Mouse (Mus musculus) limb, embryonic 10.5 days (tissue): ENCODE data around the gene Trmt112. TPM values are rescaled to one million over a fixed set of nuclear protein-coding genes. Genes with fewer than 3 reads are reported as not detected.

Experiments
- DNase-seq: peaks from one replicate; pipeline ENCODE4 v3.0.0-alpha.2; 2017; ENCODE audit warnings: low spot score
- H3K27ac ChIP-seq: fragments of 300-500 bp; sonication (generic); 2 replicates; pipeline ENCODE4 v1.5.1; 2016; ENCODE audit warnings: mild to moderate bottlenecking
- H3K27me3 ChIP-seq: fragments of 300-500 bp; sonication (generic); 2 replicates; pipeline ENCODE4 v1.6.1; 2016; ENCODE audit warnings: low read depth, mild to moderate bottlenecking; ENCODE audit not compliant: poor library complexity, severe bottlenecking
- H3K36me3 ChIP-seq: fragments of 300-500 bp; sonication (generic); 2 replicates; pipeline ENCODE4 v1.6.1; 2016; ENCODE audit warnings: mild to moderate bottlenecking, moderate library complexity
- H3K4me1 ChIP-seq: fragments of 300-500 bp; sonication (generic); 2 replicates; pipeline ENCODE4 v1.6.1; 2016
- H3K4me3 ChIP-seq: fragments of 300-500 bp; sonication (generic); 2 replicates; pipeline ENCODE4 v1.5.1; 2016; ENCODE audit warnings: mild to moderate bottlenecking, moderate library complexity
- H3K9me3 ChIP-seq: fragments of 300-500 bp; sonication (generic); replicated peaks from 2 replicates; pipeline ENCODE4 v1.6.1; 2016; ENCODE audit warnings: mild to moderate bottlenecking
- WGBS: fragments of 180-500 bp; shearing (Covaris S2); methylation state at CpG from one replicate; pipeline ENCODE4 v1.1.7; 2016; 5-methylcytosine and 5-hydroxymethylcytosine counted together
- polyA plus RNA-seq: library from polyadenylated mRNA; unstranded; fragments of >200 nt; fragmentation: Nextera tagmentation; extraction: Ambion mirVana; gene quantifications from 2 replicates; pipeline ENCODE4 v1.2.1, GENCODE M21; 2016

Gene Trmt112
- polyA plus RNA-seq, 1 experiment from 2014 or later: 168 TPM

DNA sequence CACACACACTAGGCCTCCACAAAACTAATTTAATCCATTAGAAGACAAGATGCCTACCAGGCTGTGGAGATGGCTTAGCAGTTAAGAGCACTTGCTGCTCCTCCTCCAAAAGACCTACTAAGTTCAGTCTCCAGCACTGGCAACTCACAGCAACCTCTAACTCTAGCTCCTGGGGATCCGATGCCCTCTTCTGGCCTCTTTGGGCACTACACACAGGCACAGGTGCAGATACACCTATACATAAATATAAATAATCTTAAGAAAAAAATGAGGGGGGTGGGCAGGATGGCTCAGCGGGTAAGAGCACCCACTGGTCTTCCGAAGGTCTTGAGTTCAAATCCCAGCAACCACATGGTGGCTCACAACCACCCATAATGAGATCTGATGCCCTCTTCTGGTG lies 26.8 kb downstream of the Trmt112 start:
- 21% methylated on average over 3 of the region's 3 CpGs for WGBS

DNA sequence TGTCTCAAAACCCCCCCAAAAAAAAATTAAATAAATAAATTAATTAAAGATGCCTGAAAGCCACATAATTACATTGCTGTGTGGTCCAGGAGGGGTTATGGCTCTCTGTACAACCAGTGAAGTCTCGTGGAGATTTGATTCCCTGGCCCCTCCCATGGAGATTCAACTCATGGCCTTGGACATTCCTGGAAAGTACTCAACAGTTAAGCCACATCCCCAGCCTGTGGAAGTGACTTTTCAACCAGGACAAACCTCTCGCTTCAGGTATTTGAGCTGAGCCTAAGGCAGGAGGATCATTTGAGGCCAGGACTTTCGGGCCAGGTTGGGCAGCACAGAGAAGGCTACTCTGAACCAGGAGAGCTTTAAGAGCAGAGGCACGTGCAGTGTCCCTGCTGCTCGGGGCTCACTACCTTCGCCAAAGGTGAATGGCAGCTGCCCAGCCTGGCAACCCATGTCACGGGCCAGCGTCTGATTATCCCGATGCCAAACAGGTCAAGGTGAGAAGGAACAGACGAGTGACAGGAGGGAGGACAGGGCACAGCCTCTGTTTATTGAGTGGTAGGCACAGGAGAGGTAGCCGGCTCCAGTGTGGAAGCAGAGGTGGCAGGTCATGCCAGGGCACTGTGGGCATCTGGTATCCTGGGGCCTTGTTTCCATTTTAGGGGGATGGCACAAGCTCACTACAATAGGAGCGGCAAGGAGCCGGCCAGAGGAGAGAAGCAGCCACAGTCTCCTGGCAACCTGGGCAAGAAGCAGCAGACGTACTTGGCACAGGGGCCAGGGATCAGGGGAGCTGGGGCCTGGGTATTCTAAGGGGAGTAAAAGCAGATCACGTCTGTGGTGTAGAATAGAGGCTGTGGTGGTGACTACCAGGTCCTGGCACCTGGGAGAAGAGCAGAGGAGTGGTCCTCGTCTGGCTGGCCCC lies 28.3 kb downstream of the Trmt112 start:
- H3K27ac ChIP-seq: no peak overlapping the region
- H3K27me3 ChIP-seq: peaks cover 69% of the 10 kb centered on the region
- H3K9me3 ChIP-seq: no peaks in the 10 kb centered on the region
- DNase-seq: no peak
- peaks cover 30% of the 10 kb centered on the region for H3K4me1 ChIP-seq
- 82% methylated on average over 16 of the region's 16 CpGs for WGBS
- H3K4me3 ChIP-seq: no peak overlapping the region
- H3K36me3 ChIP-seq: no peaks in the 10 kb centered on the region

More for the DNA sequence above, 26.8 kb downstream of the Trmt112 start:
- H3K27ac ChIP-seq: no peak overlapping the region
- peaks cover 25% of the 10 kb centered on the region for H3K4me1 ChIP-seq
- no peak for DNase-seq
- peaks cover 84% of the 10 kb centered on the region for H3K27me3 ChIP-seq
- H3K36me3 ChIP-seq: no peaks in the 10 kb centered on the region
- H3K9me3 ChIP-seq: no peaks in the 10 kb centered on the region
- H3K4me3 ChIP-seq: no peak overlapping the region

GRCm38 (mm10) chr19:6939106-6940002 lies 29.9 kb downstream of the Trmt112 start:
- WGBS: 90% methylated on average over 20 of the region's 20 CpGs
- Histone ChIP-seq H3K27ac (no peak overlapping the region), H3K9me3 (no peaks in the 10 kb centered on the region), H3K36me3 (no peaks in the 10 kb centered on the region), H3K27me3 (peaks cover 53% of the 10 kb centered on the region), H3K4me3 (0 out of 2 replicates have a peak overlapping the region, but pooled peaks have one; percentile 11), H3K4me1 (peaks cover 25% of the 10 kb centered on the region)
- DNase-seq: no peak

GRCm38 (mm10) chr19:6940396-6941351 lies 31.2 kb downstream of the Trmt112 start:
- Histone ChIP-seq H3K4me3 (peak overlapping the region; percentile 86), H3K27me3 (peaks cover 40% of the 10 kb centered on the region), H3K36me3 (peaks cover 3% of the 10 kb centered on the region), H3K4me1 (peaks cover 25% of the 10 kb centered on the region), H3K27ac (peak overlapping the region; percentile 92), H3K9me3 (no peaks in the 10 kb centered on the region)
- no peak for DNase-seq
- 22% methylated on average over 29 of the region's 29 CpGs for WGBS

DNA sequence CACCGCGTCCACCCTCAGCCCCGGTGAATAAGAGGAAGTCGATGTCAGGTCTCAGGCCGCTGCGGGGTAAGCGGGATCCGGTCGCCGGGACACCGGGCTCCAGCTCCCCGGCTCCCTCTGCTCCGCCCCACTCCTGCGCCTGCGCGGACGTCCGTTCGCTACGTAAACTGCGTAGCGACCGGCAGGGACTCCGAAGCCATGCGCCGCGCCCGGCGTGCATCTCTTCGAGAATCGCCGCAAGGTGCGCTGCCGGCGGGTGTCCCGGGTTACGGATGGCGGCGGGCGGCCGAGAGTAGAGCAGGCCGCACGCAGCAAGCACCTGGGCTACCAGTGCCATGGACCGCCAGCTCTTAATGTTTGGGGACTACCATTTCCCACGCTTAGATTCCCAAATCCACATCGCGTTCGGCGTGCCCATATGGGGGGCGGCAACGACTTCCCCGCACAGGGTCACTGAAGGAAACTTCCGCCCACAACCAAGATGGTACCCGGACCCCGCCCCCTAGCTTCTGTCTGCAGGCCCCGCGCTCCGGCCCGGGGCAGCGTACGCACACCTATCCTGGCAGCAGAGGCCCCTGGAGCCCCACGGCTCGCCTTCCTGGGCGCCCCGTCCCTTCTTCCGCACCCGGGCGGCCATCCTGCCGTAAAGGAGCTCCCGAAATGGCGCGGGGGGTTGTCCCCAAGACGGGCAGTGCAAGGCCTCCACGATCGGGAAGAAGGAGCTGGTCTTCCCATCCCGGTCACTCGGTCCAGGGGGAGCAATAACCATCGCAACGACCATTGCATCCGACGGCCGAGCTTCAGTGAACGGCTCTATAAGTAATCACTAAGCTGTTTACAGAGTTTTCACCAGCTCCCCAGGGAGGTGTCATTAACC lies 32.1 kb downstream of the Trmt112 start, which contains the start of gene Bad:
Gene Bad (plus strand): TSS at position 490 of the 877 bp plus-strand sequence.
- no peaks in the 10 kb centered on the region for H3K9me3 ChIP-seq
- H3K36me3 ChIP-seq: peaks cover 3% of the 10 kb centered on the region
- peak within 1 kb of the TSS; percentile 86 for H3K4me3 ChIP-seq
- H3K27me3 ChIP-seq: peaks cover 31% of the 10 kb centered on the region
- peak; percentile 98 for DNase-seq
- WGBS: under 1% methylated on average over 83 of the region's 83 CpGs
- H3K27ac ChIP-seq: peak within 1 kb of the TSS; percentile 92
- H3K4me1 ChIP-seq: peaks cover 25% of the 10 kb centered on the region

GRCm38 (mm10) chr19:6942249-6942691 lies 32.8 kb downstream of the Trmt112 start, which contains the start of gene Gpr137:
Gpr137 (minus strand) TSS chr19:6942480.
- peak; percentile 89 for DNase-seq
- H3K27me3 ChIP-seq: peaks cover 28% of the 10 kb centered on the region
- peaks cover 25% of the 10 kb centered on the region for H3K4me1 ChIP-seq
- peak within 1 kb of the TSS; percentile 92 for H3K27ac ChIP-seq
- H3K4me3 ChIP-seq: peak within 1 kb of the TSS; percentile 86
- 0% methylated on average over 27 of the region's 27 CpGs for WGBS
- H3K36me3 ChIP-seq: peaks cover 3% of the 10 kb centered on the region
- H3K9me3 ChIP-seq: no peaks in the 10 kb centered on the region

DNA sequence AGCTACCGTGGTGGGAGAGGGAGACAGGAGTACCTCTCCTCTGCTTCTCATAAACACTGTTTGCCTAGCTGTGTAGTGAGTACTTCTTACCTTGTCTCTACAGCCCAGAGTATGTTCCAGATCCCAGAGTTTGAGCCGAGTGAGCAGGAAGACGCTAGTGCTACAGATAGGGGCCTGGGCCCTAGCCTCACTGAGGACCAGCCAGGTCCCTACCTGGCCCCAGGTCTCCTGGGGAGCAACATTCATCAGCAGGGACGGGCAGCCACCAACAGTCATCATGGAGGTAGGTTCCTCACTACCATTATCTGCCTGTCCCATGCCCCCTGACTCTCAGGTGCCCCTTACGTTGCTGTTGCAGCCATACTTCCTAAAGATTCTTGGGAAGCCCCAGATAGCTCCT lies 33.3 kb downstream of the Trmt112 start:
- 27% methylated on average over 5 of the region's 5 CpGs for WGBS
- peak overlapping the region; percentile 92 for H3K27ac ChIP-seq

GRCm38 (mm10) chr19:6943709-6944108 lies 34.2 kb downstream of the Trmt112 start:
- Histone ChIP-seq H3K4me3 (no peak overlapping the region), H3K36me3 (peaks cover 3% of the 10 kb centered on the region), H3K27ac (no peak overlapping the region), H3K27me3 (peaks cover 18% of the 10 kb centered on the region; the same call in 1 of the 2 replicates), H3K9me3 (no peaks in the 10 kb centered on the region), H3K4me1 (peaks cover 25% of the 10 kb centered on the region)
- DNase-seq: no peak
- WGBS: 91% methylated on average over 6 of the region's 6 CpGs

More for the DNA sequence above, 33.3 kb downstream of the Trmt112 start:
- H3K36me3 ChIP-seq: peaks cover 3% of the 10 kb centered on the region
- H3K9me3 ChIP-seq: no peaks in the 10 kb centered on the region
- peaks cover 27% of the 10 kb centered on the region for H3K27me3 ChIP-seq
- peaks cover 25% of the 10 kb centered on the region for H3K4me1 ChIP-seq
- H3K4me3 ChIP-seq: peak overlapping the region; percentile 86
- DNase-seq: no peak

- WGBS: 63% methylated on average over 4 of the region's 4 CpGs
- no peak for DNase-seq
- no peak overlapping the region for H3K27ac ChIP-seq
- H3K9me3 ChIP-seq: no peaks in the 10 kb centered on the region
- no peaks in the 10 kb centered on the region for H3K27me3 ChIP-seq
- H3K4me1 ChIP-seq: peaks cover 27% of the 10 kb centered on the region
- peaks cover 3% of the 10 kb centered on the region for H3K36me3 ChIP-seq
- no peak overlapping the region for H3K4me3 ChIP-seq
These were observed 38.2 kb downstream of the Trmt112 start for GRCm38 (mm10) chr19:6947742-6948141.

GRCm38 (mm10) chr19:6948186-6948585 lies 38.7 kb downstream of the Trmt112 start:
- H3K4me1 ChIP-seq: peaks cover 27% of the 10 kb centered on the region
- no peak for DNase-seq
- H3K27me3 ChIP-seq: no peaks in the 10 kb centered on the region
- no peak overlapping the region for H3K4me3 ChIP-seq
- 86% methylated on average over 4 of the region's 4 CpGs for WGBS
- peaks cover 3% of the 10 kb centered on the region for H3K36me3 ChIP-seq
- H3K27ac ChIP-seq: no peak overlapping the region
- H3K9me3 ChIP-seq: no peaks in the 10 kb centered on the region

DNA sequence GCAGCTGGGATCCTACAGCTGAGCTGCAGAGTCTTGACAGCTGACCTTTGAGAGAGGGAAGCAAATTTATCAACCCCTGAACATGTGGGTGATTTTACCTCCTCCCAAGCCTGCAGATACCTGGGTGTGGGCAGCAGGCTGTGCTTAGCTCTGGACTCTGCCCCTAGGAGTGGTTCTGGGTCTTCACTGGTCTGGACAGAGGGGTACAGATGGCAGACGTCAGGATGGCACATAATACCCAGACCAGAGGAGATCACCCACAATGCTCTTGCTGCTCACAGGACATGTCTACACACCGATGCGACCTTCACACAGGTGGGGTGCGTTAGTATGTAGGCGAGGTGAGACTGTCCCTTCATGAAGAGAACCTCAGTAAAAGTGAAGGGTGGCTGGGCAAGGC lies 40.0 kb downstream of the Trmt112 start:
- peaks cover 9% of the 10 kb centered on the region for H3K36me3 ChIP-seq
- H3K9me3 ChIP-seq: no peaks in the 10 kb centered on the region
- peaks cover 33% of the 10 kb centered on the region for H3K4me1 ChIP-seq
- 93% methylated on average over 5 of the region's 5 CpGs for WGBS
- H3K27me3 ChIP-seq: no peaks in the 10 kb centered on the region
- DNase-seq: no peak
- H3K27ac ChIP-seq: peak overlapping the region; percentile 89; the same call in 1 of the 2 replicates
- H3K4me3 ChIP-seq: 0 out of 2 replicates have a peak overlapping the region, but pooled peaks have one; percentile 62
